Mouse (Mus musculus) 3T3-L1 (cell line): ENCODE data around the gene Mdc1.

Source experiments
- DNase-seq: peaks from one replicate; pipeline ENCODE4 v3.0.0-alpha.2; 2015; ENCODE audit warnings: low read depth, low spot score

The Mdc1 gene

DNA sequence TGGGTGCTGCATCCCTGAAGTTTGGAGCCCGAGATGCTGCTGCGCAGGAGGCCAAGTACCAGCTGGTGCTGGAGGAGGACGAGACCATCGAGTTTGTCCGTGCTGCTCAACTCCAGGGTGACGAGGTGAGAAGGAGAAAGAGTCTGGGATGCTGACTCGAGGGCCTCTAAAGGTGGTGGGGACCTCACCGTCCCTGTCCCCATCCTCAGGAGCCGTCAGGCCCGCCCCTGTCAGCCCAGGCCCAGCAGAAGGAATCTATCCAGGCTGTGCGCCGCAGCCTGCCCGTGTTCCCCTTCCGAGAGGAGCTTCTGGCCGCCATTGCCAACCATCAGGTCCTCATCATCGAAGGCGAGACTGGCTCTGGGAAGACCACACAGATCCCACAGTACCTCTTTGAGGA lies 41.6 kb downstream of the Mdc1 start:
- DNase-seq, result no peak

DNA sequence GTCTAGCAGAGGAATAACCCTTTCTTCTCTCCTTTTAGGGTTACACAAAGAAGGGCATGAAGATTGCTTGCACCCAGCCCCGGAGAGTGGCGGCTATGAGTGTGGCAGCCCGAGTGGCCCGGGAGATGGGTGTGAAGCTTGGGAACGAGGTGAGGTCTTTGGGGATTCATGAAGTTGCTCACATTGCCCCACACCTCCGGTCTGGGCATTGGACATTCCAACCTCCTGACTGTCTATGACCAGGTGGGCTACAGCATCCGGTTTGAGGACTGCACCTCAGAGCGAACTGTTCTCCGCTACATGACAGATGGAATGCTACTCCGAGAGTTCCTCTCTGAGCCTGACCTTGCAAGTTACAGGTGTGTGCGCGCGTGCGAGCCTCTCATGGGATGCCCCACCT lies 42.5 kb downstream of the Mdc1 start:
- DNase-seq, result no peak

GRCm38 (mm10) chr17:35887725-35888124 lies 46.4 kb downstream of the Mdc1 start:
- DNase-seq, result no peak

DNA sequence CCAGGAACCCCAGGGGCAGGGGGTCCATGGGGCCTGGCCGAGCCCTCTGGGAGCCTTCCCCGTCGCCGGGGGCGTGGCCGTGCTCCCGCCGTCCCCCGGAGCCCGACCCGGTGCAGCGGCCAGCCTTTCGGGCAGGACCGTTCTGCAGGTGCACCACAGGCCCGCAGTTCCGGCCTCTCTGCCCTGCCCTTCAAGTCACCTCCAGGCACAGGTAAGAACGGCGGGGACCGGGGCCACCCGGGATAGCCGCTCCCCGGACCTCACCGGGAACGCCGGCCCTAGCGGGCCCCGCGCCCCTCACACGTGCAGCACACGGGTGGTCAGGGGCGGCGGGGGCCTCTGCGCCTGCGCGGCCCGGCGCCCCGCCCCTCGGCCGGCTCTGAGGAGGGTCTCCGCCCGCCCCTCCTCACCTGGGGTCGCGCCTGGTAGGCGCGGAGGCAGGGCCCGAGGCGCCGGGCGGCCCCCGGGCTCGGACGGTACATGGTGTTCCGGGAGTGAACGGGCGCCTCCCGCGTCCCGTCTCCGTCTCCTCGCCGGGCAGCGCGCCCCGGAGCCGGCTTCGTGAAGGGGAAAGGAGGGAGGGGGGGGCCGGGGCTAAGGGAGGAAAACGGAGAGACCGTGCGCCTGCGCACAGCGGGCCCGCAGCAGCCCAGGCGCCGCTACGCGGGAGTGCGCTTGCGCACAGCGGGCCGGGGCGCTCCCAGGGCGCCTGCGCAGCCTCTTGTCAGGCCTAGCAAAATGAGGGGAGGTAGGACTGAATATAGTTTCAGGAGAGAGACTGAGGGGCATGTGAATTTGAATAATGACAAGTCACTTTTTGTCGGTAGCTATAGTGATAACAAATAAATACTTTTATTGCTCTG lies 55.7 kb downstream of the Mdc1 start, which contains the start of gene 2310061I04Rik:
Gene 2310061I04Rik, minus strand, starts transcription at position 651 of the 863 bp plus-strand sequence.
- DNase-seq, result peak; percentile 90

DNA sequence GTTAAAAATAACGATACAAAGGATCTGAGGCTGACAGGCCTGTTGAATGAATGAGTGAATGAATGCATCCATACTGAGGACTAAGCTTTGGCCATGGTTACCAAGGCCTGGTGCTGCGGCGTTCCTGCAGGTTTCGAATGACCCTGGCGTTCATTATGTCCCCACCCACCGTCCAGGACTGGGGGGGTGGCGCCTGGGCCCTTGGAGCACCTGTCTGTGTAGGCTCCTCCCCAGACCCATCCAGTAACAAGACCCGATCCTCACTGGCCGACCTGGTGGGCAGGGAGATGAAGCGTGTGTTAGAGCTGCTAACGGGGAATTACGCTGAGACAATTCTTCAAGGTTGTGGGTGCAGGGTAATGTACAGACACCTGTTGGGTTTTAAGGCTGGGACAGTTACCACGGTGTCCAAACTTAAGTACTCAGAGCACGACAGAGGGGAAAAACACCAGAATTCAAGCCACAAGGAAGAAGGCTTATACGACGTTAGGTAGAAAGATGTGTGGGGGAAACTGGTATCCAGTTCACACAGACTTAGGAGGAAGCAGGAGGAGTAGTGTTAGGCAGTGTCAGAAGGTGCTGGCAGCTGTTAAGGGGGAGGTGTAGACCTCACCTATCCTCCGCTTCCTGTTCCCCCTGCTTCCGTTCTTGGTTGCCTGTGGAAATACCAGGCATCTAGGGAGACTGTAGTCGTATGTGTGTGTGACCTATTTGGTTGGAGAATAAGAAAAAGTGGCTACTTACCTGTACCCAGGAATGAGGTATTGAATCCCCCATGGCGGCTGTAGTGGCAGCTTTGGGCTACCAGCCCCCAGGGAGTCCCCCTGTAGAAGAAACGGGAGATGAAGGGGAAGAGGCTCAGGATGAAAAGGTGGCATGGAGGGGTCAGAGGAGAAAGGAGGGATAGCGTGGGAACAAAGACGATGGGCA lies 56.6 kb downstream of the Mdc1 start:
- DNase-seq, result no peak

- no peak for DNase-seq
Measured at GRCm38 (mm10) chr17:35900636-35901035, 59.3 kb downstream of the Mdc1 start.

GRCm38 (mm10) chr17:35903343-35903991 lies 62.2 kb downstream of the Mdc1 start:
- DNase-seq, result no peak

- DNase-seq, result no peak
Measured at GRCm38 (mm10) chr17:35903992-35904355, 62.7 kb downstream of the Mdc1 start.

GRCm38 (mm10) chr17:35905587-35905986 lies 64.3 kb downstream of the Mdc1 start:
- DNase-seq, result no peak

GRCm38 (mm10) chr17:35907609-35908008 lies 66.3 kb downstream of the Mdc1 start:
- DNase-seq, result peak; percentile 68
